Mouse (Mus musculus): ENCODE measurements around the gene Dab2. TPM values are rescaled to one million over a fixed set of nuclear protein-coding genes. Genes with fewer than 3 reads are reported as not detected.

Gene Dab2
- total RNA-seq, 2 experiments from 2014 or later = 28.8 to 33.2 TPM

- DNase-seq = no peak
- intact Hi-C loops (cut with DNase I) = no loop called here
Observed at GRCm38 (mm10) chr15:6323577-6323976, 24.0 kb downstream of the Dab2 start.

DNA sequence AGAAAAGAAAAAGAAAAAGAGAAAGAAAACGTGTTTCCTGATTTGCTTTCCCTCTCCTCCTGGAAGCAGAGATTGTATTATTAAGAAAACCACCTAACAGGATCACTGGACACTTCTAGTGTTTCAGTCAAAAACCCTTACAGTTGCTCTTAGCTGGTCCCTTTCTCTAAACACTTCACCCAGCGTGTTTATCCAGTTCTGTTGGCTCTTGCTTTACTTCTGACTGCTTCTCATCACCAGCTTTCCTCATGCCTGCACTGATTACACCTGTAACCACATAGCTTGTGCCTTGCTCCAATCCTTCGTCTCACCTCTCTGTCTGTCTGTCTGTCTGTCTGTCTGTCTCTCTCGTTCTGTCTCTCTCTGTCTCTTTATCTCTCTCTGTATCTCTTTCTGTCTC lies 25.9 kb downstream of the Dab2 start:
- intact Hi-C loops (cut with DNase I) = no loop called here
- DNase-seq = no peak

DNA sequence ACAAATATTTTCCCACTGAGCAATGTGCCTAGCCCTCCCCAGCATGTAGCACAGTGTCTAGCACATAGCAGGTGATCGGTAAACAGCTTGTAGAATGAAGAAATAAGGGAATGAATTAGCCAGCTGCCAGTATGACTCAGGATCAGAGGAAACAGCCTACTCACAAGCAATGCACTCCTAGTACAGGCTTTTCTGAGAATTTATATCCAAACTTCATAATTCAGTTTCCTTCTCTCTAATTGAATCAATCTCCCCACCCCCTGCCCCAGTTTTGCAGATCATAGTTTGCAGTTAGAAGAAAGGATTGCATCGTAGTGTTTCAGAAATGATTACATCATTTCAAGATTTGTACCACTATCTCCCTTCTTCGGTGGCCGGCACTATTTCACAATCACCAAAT lies 26.4 kb downstream of the Dab2 start:
- DNase-seq = peak in 1 of 2 experiments; percentile 8
- intact Hi-C loops (cut with DNase I) = no loop called here

DNA sequence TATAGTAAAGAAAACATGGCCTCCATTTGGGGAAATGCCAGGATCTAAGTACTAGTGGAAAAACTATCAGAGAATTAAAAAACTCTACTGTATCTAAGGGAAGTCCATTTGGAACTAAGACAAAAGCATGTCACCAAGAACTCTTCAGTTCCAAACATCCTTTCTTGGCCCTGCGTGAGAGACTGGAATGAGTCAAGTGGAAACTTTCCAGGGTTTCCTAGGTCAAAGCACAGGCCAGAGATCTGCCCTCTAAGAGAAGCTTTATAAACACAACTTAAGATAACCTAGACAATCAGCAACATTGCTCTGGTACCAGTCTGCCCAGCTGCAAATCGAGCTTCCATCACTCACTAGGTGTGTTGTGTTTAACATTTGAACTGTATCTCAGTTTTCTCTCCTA lies 31.8 kb downstream of the Dab2 start:
- intact Hi-C loops (cut with DNase I) = loop anchor here (5.0 kb wide), 2 partner anchors 56 to 94 kb away; no protein-coding TSS in a partner anchor
- DNase-seq = no peak

GRCm38 (mm10) chr15:6334664-6335206 lies 35.1 kb downstream of the Dab2 start:
- intact Hi-C loops (cut with DNase I) = loop anchor here (5.0 kb wide), 2 partner anchors 53 to 97 kb away; no protein-coding TSS in a partner anchor
- no peak for DNase-seq

DNA sequence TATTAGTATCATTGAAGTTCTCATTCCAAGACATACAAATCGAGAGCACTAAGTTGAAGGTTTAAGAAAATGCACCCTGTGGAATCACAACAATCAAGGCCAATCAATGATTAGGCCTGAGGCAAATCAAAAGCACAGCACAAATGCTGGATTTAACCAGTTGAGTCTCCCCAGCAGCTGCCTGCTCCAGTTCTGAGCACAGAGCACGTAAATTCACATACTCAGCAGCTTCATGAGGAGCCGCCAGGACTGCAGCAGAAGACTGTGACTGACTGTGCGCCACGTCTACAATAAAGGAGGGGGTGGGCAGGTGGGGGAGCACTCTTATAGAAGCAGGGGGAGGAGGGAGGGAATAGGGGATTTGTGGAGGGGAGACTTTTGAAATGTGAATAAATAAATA lies 40.2 kb downstream of the Dab2 start:
- no peak for DNase-seq
- intact Hi-C loops (cut with DNase I) = no loop called here

GRCm38 (mm10) chr15:6340347-6340746 lies 40.8 kb downstream of the Dab2 start:
- no peak for DNase-seq
- intact Hi-C loops (cut with DNase I) = no loop called here

DNA sequence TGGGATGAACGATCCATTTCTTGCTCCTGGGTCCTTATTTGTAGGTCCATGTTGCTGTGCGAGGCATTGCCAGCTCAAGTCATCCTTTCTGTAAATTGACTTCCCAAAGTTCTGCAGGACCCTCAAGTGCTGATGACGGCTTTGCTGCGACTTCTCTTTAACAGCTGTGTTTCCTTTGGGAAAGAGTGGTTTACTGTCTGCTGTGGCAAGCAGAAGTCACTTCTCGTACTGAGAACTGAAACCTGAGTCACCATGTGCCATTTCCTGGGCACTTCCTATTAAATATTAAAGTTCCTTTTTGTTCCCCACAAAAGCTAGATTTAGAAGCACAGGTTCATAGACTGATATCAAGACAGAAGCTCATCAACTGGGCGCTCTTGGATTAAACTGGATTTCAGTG lies 41.8 kb downstream of the Dab2 start:
- intact Hi-C loops (cut with DNase I) = no loop called here
- no peak for DNase-seq

DNA sequence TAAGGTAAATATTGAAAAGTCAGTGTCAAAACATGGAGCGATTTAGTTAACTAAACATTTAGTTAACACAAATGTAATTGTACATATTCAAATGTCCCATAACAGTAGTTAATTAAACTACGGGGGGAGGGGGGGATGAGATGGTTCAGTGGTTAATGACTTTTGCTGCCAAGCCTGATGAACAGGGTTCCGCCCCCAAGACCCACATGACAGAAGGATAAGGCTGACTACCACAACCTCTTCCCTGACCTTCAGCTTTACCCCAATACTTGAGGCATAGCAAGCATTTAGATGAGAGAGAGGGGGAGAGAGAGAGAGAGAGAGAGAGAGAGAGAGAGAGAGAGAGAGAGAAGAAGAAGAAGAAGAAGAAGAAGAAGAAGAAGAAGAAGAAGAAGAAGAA lies 54.3 kb downstream of the Dab2 start:
- intact Hi-C loops (cut with DNase I) = no loop called here

GRCm38 (mm10) chr15:6359859-6360258 lies 60.3 kb downstream of the Dab2 start:
- no peak for DNase-seq
- intact Hi-C loops (cut with DNase I) = no loop called here

More for the DNA sequence above, 54.3 kb downstream of the Dab2 start:
- DNase-seq = no peak

DNA sequence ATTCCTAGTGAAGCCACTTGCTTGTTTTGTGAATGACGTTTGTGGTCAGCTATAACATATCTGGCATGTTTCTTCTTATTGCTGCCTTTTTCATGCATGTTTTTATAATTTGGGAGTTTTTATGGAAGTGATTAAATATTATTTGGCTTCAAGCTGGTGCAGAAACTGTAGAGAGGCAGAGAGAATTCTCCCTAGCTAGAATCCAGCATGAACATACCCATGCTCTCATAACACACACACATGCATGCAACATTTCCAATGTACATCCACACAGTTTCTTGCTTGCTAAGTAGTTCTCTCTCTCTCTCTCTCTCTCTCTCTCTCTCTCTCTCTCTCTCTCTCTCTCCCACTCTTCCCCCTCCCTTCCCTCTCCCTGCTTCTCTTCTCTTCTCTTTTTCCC lies 70.4 kb downstream of the Dab2 start:
- intact Hi-C loops (cut with DNase I) = no loop called here
- no peak for DNase-seq

- intact Hi-C loops (cut with DNase I) = no loop called here
Observed at GRCm38 (mm10) chr15:6371486-6371885, 71.9 kb downstream of the Dab2 start.

DNA sequence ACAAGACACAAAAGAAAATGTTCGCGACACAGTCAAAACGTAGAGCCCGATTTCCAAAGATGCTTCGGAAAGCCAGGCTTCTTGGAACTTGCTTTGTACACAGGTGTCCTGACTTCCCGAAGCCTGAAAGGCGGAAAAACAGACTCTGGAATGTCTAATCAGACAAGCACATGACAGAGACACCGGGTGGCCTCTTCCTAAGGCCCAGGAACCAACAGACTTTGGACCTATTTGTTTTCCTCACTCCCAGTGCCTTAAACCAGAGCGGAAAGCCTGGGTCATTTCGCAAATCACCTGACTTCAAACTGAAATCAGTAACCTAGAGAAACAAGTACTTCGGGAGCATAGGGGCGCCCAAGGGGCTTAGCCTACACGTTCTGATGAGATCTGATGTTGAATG lies 75.4 kb downstream of the Dab2 start:
- intact Hi-C loops (cut with DNase I) = no loop called here
- DNase-seq = no peak

More at GRCm38 (mm10) chr15:6371486-6371885, 71.9 kb downstream of the Dab2 start:
- no peak for DNase-seq

DNA sequence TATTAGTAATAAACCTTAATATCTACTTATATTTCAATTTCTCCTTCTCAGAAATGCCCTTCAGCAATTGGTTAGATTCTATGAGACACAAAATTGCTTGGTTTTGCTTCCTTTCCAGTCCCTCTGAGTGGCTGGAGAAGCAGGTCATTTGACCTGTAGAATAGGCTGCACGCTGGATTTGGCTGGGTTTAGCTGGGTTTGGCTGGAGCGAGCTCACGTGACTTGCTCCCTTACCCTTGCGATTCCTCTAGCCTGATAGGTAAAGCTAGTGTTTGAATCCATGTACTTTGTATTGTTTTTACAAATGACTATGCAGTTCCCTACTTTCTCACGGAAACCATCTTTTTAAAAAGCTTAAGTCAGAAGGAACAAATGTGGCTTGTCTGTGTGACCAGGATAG lies 76.4 kb downstream of the Dab2 start:
- DNase-seq = no peak
- intact Hi-C loops (cut with DNase I) = no loop called here

DNA sequence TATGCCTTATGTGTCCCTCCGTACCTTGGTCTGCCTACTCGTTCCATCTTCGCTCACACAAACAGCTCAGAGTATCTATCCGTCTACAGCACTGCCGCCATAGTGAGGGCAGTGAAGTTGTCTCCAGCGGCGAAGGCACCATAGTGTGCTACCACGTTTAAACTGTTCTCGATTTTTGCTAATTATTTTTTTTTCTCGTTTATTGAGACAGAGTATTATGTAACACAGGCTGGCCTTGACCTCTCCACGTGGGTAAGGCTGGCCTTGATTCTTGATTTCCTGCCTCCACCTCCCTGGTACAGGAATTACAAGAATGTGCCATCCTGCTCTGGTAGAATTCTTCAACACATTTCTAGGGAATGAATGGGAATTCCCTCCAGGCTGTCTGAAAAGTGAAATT lies 77.2 kb downstream of the Dab2 start:
- intact Hi-C loops (cut with DNase I) = no loop called here
- DNase-seq = no peak

DNA sequence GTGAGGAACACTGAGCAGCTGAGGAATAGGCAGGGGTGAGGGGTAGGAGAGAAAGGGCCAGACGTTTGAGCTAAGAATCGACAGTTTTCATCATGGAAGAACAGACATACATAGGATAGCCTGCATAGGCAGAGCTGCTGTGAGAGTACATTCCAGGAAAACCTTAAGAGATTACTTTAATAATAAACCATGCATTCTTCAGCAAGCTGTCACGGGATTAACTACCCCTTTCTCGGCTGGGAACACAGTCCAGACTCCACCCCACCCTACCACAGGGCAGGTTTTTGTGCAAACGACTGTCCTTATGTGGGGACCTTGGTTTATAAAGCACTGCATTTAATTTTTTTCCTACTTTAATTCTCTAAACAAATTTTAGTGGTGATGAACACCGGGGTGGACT lies 84.4 kb downstream of the Dab2 start:
- intact Hi-C loops (cut with DNase I) = loop anchor here (10.0 kb wide), 1 partner anchor 1269 kb away; the partner anchor contains the start of gene Rpl37
- no peak for DNase-seq

- intact Hi-C loops (cut with DNase I) = loop anchor here (5.0 to 10.0 kb wide), 5 partner anchors 52 to 1270 kb away; partner anchors contain the start of gene Rpl37
- no peak for DNase-seq
Observed at GRCm38 (mm10) chr15:6385241-6385640, 85.7 kb downstream of the Dab2 start.

- intact Hi-C loops (cut with DNase I) = loop anchor here (1.0 to 10.0 kb wide), 6 partner anchors 51 to 1272 kb away; partner anchors contain the start of gene Rpl37
- DNase-seq = peak; percentile 81 to 85
Observed at GRCm38 (mm10) chr15:6386159-6386951, 86.8 kb downstream of the Dab2 start.

DNA sequence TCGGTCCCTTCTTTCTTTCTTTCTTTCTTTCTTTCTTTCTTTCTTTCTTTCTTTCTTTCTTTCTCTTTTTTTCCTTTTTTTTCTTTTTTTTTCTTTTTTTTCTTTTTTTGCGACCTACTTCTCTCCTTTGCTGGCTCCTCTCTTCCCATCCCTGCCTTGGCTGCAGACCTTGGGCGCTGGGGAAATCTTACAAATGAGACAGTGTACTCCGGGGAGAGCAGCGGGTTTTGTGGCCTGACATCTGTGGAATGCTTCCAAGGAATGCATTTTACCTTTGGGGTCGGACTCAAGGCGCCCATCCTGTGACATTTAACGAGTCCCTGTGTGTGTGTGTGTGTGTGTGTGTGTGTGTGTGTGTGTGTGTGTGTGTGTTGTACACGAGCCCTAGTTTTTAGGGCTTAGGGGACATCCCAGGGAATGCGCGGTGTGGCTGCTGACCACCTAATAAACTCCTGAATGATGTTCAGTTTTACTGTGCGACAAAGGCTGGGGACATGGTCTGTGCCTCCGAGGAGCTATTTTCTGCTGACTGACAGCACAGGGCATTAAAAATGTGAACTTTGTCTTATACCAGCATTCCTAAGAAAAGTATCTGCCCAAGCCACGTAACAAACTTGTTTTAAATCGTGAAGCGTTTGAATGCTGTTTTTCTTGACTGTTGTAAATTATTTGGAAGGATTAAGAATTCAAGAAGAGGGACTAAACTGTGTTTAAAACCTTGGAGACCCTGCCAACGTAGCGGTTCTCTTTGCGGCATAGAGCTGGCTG lies 87.6 kb downstream of the Dab2 start:
- peak; percentile 31 to 32 for DNase-seq
- intact Hi-C loops (cut with DNase I) = loop anchor here (1.0 to 10.0 kb wide), 6 partner anchors 50 to 1272 kb away; partner anchors contain the start of gene Rpl37

DNA sequence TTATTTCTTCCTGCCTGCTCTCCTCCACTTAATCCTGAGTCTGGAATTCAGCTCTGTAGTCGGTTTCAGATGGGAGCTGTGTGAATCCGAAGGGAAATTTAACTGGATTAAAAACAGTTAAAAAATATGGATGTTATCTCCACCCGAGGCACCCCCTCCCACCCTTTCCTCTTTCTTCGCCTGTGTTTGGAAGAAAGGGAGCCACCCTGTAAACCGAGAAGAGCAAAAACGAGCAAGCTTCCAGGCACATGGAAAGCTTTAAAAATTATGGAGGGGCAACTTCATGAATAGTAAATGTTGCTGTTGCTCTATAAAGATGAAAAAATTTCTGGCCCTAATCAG lies 88.1 kb downstream of the Dab2 start:
- DNase-seq = no peak
- intact Hi-C loops (cut with DNase I) = loop anchor here (2.0 to 10.0 kb wide), 6 partner anchors 17 to 1273 kb away; partner anchors contain the start of gene Rpl37

GRCm38 (mm10) chr15:6388146-6388545 lies 88.6 kb downstream of the Dab2 start:
- DNase-seq = no peak
- intact Hi-C loops (cut with DNase I) = loop anchor here (2.0 to 10.0 kb wide), 6 partner anchors 17 to 1273 kb away; partner anchors contain the start of gene Rpl37

All from heart, postnatal 36 days (tissue).